Mouse (Mus musculus) retina, postnatal 1 day (tissue): ENCODE measurements at regions not wholly inside any gene's neighbourhood (a gene's known extent, or its start where the extent isn't known, plus 50 kb on each side); places are given as distances from the start of the nearest gene placed in this dataset.
"Not testable (repeated sequence)": the region's sequence is repeated elsewhere in the genome, so short reads cannot be mapped to it uniquely, and the experiment has no call there.

ENCODE experiments used
- DNase-seq: peaks from one replicate; pipeline ENCODE4 v3.0.0-alpha.2; 2012

DNA sequence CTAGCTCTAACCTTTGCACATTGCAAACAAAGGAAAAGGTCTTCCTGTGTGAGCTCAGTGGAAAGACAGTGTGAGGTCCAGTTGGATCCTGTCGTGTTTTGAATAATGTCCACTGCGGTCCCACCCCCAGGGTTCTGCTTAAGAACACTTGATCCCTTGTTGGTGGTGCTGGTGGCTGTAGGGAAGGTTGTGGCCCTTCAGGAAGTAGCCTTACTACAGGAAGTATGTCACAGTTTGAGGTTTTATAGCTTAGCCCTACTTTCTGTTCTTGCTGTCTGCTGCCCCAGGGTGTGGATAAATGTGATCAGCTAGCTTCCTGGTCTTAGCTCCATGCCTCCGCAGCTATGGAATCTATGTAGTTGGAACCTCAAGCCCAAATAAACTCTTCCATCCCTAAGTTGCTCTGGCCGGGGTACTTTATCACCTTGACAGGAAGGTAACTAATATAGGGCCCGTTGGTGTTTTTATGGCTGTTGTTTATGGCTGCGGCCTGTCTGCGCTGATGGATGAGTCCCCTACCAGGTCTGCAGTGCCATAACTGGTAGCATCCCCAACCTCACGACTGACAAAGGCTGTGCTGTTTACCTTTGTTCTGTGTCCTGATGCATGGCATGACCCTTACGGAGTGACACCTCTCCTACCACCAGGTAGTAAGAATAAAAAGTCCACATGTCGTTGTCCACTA is 103.1 kb upstream of the Gadl1 start:
- no peak for DNase-seq

DNA sequence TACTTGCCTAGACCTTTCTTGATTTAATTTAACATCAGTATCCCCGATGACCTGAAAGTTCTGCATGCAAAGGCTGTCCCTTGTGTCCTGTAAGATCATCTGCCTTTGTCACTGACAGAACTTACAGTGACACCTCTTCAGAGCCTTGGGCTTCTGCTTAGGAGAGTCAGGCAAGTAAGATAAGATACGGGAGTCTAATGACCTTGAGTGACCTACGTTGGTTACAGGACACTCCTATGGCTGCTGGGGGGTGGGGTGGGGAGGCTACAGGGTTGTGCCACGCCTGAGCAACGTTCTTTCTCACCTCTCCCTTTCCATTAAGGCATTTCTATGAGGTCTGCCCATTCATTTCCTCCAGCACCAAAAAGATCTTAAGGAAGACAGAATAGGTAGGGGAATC is 69.1 kb upstream of the Gadl1 start:
- DNase-seq: no peak

DNA sequence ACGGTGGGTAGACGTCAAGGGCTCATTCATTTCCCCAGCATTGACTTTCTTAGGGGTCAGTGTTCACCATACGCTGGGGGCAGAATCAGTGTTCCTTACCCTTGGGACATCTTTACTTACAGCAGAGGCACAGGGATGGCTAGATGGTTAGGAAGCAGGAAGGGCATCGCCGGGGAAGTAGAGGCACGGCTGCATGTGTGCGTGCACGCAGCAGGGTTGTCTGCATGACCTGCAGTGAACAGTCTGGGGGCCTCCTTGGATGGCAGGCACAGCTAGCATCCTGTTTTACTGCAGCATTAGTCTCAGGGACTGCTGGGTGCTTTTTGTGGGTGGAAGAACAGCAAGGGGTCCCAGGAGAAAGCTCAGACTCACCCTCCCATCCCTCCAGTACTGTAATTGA is 68.5 kb upstream of the Gadl1 start:
- DNase-seq: no peak

DNA sequence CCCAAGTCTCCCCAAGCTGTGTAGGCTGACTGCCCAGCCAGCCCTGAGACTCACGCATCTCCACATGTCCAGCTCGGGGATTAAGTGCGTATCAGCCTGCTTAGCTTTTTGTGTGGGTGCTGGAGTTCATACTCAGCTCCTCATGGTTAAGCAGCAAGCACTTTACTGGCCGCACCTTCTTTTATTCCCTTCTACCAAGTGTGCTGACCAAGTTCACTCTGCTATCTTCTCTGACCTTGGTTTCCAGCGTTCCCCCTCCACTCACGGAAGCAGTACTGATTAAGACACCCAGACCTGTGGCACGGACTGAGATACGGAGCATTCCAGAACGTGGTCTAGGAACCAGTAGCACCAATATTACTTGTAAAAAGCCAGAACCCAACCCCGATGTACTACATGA is 67.6 kb upstream of the Gadl1 start:
- DNase-seq: no peak

DNA sequence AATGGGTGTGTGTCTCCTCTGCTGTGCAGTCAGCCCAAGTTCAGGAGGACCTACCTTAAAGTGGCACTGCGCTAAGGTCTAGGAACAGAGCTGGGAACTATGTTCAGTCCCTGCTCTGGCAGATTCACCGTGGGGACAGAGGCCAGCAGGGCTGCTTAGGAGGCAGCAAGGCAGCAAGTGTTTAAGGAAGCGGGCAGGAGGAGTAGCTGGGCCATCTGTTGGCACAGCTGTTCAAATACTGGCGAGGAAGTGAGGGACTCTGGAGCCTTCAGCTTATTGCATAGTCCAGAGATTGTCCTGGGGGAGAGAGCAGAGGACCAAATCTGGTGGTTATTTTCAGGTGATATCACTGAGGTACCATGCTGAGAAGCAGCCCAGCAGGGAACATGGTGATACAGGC is 64.9 kb upstream of the Gadl1 start:
- peak; percentile 38 for DNase-seq

DNA sequence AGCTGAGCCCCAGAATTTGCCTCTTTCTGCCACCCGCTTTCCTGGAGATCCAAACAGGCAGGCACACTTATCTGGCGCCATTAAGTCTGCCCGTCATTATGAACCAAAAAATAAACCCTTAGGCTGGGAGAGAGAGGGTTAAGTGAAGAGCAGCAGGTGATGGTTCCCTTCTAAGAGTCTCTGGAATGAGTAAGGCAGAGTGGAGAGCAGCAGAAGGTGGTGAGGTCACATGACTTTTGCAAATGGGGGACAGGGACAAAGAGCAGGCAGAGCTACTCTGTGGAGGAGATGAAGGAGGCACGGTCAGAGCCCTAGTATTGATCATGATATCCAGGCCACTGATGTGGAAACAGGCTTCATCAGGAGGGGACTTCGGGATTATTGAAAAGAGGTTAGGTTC is 64.2 kb upstream of the Gadl1 start:
- no peak for DNase-seq

DNA sequence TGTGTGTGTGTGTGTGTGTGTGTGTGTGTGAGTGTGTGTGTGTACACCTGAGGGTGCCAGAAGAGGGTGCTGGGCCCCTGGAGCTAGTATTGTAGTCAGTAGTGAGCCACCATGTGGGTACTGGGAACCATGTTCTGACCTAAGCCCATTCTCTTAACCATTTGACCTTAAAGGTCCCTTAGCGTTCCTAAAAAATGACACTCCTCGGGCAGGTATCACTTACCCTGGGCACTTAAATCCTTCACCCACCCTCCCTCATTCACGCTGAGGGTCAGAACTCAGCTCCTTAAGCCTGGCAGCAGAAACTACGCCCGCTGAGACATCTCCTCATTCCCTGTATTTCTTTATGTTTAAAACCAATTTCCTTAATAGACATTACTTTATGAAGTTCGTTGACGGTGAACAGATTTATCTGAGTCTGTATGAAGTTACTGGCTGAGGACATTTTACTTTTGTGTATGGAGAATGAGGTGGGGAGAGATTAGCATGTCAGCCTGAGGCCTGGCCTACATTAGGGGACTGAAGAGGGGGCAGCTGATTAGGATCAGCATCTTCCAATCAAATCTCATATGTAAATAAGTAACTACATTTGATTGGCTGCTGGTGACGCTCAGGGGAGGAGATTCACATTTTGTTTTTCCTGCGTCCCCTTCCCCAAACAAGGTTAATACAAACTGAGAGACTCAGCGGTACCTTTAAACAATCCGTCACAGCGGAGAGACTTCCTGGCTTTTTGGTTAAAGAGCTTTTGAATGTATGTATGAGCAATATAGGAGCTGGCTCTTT is 61.8 kb upstream of the Gadl1 start:
- peak; percentile 91 for DNase-seq

DNA sequence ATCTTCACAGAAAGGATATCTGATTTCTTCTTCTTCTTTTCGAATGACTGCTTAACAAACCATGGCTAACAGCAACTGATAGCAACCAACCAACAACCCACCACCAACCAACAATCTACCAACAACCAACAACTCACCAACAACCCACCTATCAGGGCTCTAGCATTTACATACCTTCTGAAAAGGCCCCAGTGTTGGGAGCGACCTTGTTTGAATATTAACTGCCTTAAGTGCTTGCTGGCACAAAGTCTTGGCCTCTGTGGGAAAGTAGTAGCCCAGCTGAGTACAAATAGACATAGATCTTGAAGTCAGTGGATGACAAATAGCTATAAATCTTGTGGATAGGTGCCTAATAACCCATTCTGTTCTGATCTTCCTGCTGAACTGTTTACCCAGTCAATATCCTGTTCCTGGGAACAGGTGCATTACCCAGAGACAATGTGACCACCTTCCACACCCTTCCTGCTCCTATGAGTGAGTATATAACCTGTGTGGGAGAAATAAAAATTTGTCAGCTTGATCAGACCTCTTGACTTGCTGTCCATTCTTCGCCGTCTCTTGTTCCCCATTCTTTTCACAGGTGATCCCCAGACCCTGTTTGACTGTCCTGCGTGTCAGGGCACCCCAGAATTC is 55.9 kb upstream of the Gadl1 start:
- DNase-seq: not testable (repeated sequence)

DNA sequence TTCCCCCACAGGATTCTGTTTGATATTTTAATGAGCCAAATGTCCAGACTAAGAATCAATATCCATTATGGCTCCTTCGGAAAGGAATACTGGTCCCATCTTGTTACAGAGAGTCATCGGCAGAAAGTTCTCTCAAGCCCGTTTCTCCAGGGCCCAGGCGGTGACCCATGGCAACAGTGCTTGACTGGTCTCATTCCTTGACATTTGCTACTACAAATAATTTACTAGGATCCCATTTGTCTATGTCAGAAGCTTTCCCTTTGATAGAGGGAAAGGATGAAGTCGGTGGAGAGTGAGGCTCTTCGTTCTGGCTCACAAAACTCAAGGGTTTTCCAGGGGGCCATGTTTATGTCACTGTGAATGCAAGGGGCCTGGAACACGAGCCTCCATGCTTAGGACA is 52.0 kb upstream of the Gadl1 start:
- DNase-seq: no peak

DNA sequence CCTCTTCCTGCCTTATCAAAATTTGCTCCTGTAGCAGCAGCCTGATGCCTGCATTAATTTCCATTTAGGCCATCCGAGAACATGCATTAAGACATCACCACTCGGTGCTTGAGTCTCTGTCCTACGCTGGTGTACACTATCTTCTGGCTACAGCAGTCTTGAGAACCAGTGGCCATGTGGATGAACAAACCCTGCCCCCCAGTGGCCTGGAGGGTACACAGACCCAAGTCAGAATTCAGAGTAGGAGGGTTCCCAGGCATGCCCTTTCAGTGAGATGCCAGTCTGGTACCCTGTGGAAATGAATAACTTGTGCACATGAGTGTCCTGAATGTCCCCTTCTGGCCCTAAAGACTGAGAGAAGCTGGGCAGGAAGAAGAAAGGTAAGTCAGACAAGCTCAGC is 50.4 kb upstream of the Gadl1 start:
- peak; percentile 45 for DNase-seq
